Mouse (Mus musculus) testis, adult 2 months (tissue): Measurements from ENCODE around the gene Zc3h18. TPM values are rescaled to one million over a fixed set of nuclear protein-coding genes. Genes with fewer than 3 reads are reported as not detected.

Experiments used
- H3K27ac ChIP-seq: fragments of 200-500 bp; 2 replicates; pipeline ENCODE4 v1.5.1; 2012; ENCODE audit warnings: low read depth, low read length; ENCODE audit not compliant: control insufficient read depth, insufficient read depth
- H3K27me3 ChIP-seq: fragments of 200-500 bp; 2 replicates; pipeline ENCODE4 v1.6.1; 2012; ENCODE audit warnings: mild to moderate bottlenecking, low read length, moderate library complexity; ENCODE audit not compliant: control insufficient read depth, insufficient read depth
- H3K36me3 ChIP-seq: fragments of 200-500 bp; 2 replicates; pipeline ENCODE4 v1.6.1; 2012; ENCODE audit warnings: mild to moderate bottlenecking, low read length; ENCODE audit not compliant: control insufficient read depth, insufficient read depth
- H3K4me1 ChIP-seq: fragments of 200-500 bp; 2 replicates; pipeline ENCODE4 v1.6.1; 2012; ENCODE audit warnings: low read length; ENCODE audit not compliant: control insufficient read depth, insufficient read depth
- H3K4me3 ChIP-seq: fragments of 200-500 bp; 2 replicates; pipeline ENCODE4 v1.5.1; 2012; ENCODE audit warnings: low read depth, mild to moderate bottlenecking, low read length, moderate library complexity, mixed read lengths; ENCODE audit not compliant: control insufficient read depth
- CTCF ChIP-seq: fragments of 200-500 bp; IDR thresholded peaks from 2 replicates; pipeline ENCODE4 v1.5.1; 2012; ENCODE audit warnings: low read depth, mild to moderate bottlenecking, inconsistent platforms, low read length, moderate library complexity; ENCODE audit not compliant: control insufficient read depth, insufficient read depth, insufficient replicate concordance
- POLR2A ChIP-seq: fragments of 200-500 bp; IDR thresholded peaks from 2 replicates; pipeline ENCODE4 v1.6.1; 2012; ENCODE audit warnings: low read depth, mild to moderate bottlenecking, inconsistent platforms, low read length, moderate library complexity; ENCODE audit not compliant: control insufficient read depth
- polyA plus RNA-seq: library from polyadenylated mRNA; depleted of rRNA; stranded (reverse); fragments of >200 nt; gene quantifications from 2 replicates; pipeline ENCODE4 v1.2.3, GENCODE M21; 2012

The Zc3h18 gene
- polyA plus RNA-seq, 1 experiment: 19.6 TPM

GRCm38 (mm10) chr8:122459218-122459900 is 83.0 kb downstream of the Zc3h18 start:
- Histone ChIP-seq H3K27ac (no peak overlapping the region), H3K27me3 (no peaks in the 10 kb centered on the region), H3K4me1 (peaks cover 17% of the 10 kb centered on the region), H3K4me3 (no peak overlapping the region), H3K36me3 (no peaks in the 10 kb centered on the region)
- TF ChIP-seq CTCF: 0 out of 2 replicates have a peak, but pooled peaks have one; percentile 21
- TF ChIP-seq POLR2A: no peak

DNA sequence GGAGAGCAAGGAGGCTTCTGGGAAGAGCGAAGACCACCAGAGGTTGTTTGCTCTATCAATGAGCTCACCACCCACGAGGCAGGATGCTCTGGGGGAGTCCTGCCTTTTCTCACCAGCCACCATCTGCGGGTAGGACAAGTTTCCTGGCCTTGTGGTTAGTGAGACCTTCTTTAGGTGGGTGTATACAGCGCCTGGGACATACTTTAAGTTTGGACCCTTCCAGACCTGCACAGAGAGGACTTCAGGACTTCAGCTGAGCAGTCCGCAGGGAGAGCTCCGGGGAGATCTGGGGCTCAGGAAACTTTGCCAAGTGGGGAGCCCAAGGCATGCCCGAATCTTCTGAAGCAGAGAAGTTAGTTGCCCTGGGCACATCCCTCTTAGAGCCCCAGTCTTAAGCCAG is 83.6 kb downstream of the Zc3h18 start:
- Histone ChIP-seq H3K4me1 (peaks cover 17% of the 10 kb centered on the region), H3K27ac (no peak overlapping the region), H3K4me3 (peak overlapping the region; percentile 36), H3K27me3 (no peaks in the 10 kb centered on the region), H3K36me3 (no peaks in the 10 kb centered on the region)
- no peak for TF ChIP-seq POLR2A
- no peak for TF ChIP-seq CTCF

GRCm38 (mm10) chr8:122460524-122461472 is 84.4 kb downstream of the Zc3h18 start, which contains the start of gene Snai3:
Gene Snai3 (minus strand): TSS chr8:122460733.
- Histone ChIP-seq H3K27ac (no peak within 1 kb of the TSS), H3K4me3 (peak within 1 kb of the TSS; percentile 36), H3K36me3 (no peaks in the 10 kb centered on the region), H3K27me3 (no peaks in the 10 kb centered on the region), H3K4me1 (peaks cover 17% of the 10 kb centered on the region)
- TF ChIP-seq CTCF (no peak), POLR2A (no peak)

DNA sequence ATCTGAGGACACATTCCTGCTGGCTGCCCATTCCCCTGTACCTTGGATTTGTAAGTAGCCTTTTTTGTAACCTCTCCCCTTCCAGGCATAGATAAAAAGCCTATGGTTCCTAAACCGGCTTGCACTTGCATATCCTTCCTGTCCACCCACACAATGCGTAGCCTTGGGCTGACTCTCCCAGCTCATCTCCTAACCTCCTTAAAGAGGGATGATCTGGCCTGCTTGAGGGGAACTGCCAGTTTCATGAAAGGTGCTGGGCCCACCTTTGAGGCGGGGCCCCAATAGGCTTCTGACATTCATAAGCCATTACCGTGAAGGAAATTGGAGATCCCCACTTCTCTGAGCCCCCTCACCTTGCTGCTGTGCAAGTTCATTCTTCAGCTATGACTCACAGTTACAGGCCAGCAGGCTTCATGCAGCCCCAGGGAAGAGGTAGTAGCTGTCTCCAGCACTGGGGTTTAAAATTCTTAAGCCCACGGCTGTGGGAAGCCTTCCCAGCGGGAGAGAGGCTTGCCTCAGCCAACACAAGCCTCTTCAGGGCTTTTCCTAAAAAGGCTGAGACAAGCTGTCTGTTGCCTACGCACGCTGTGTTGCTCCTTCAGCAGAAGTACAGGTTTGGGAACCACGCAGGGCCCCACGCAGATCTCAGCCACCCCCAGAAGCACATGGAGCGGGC is 85.2 kb downstream of the Zc3h18 start:
- no peak overlapping the region for H3K27ac ChIP-seq
- H3K4me1 ChIP-seq: peaks cover 17% of the 10 kb centered on the region
- no peak for TF ChIP-seq POLR2A
- no peak for TF ChIP-seq CTCF
- H3K4me3 ChIP-seq: no peak overlapping the region
- no peaks in the 10 kb centered on the region for H3K27me3 ChIP-seq
- H3K36me3 ChIP-seq: no peaks in the 10 kb centered on the region

DNA sequence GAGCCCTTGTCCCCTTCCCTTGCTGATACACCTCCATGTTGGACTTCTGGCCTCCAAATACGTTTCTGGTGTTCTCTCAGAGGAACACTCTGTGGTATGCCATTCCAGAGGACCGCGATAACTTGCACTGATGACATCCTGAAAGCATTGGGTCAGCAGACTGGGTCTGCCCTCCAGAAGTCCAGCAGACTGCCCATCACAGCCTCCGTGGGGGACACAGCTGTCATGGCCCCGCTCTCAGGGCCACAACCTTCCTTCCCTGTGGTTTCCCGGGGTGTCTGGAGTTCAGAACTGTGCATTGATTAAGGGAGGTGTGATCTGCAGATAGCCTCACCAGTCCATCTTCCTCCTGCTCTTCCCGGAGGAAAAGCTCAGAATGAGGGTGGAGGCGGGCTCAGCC is 86.1 kb downstream of the Zc3h18 start:
- Histone ChIP-seq H3K4me3 (no peak overlapping the region), H3K27me3 (no peaks in the 10 kb centered on the region), H3K27ac (no peak overlapping the region), H3K36me3 (no peaks in the 10 kb centered on the region), H3K4me1 (peaks cover 17% of the 10 kb centered on the region)
- TF ChIP-seq CTCF (no peak), POLR2A (no peak)

- Histone ChIP-seq H3K27me3 (no peaks in the 10 kb centered on the region), H3K4me3 (no peak overlapping the region), H3K27ac (no peak overlapping the region), H3K4me1 (peaks cover 17% of the 10 kb centered on the region), H3K36me3 (no peaks in the 10 kb centered on the region; the same call in 1 of the 2 replicates)
- no peak for TF ChIP-seq POLR2A
- TF ChIP-seq CTCF: no peak
These were observed 87.5 kb downstream of the Zc3h18 start for GRCm38 (mm10) chr8:122463651-122464640.
